Mouse (Mus musculus): ENCODE results near the gene Gm43738. TPM values are rescaled to one million over a fixed set of nuclear protein-coding genes. Genes with fewer than 3 reads are reported as not detected.

The Gm43738 gene
- not detected for polyA plus RNA-seq (2014; fragmentation: Illumina TruSeq; extraction: RNeasy Lipid Tissue Mini Kit (QIAGEN cat#74804); ENCODE audit: low read depth, low replicate concordance)

GRCm38 (mm10) chr3:89100811-89101210, at the start of gene Gm43738:
Gene Gm43738 (minus strand): TSS chr3:89101099.

DNA sequence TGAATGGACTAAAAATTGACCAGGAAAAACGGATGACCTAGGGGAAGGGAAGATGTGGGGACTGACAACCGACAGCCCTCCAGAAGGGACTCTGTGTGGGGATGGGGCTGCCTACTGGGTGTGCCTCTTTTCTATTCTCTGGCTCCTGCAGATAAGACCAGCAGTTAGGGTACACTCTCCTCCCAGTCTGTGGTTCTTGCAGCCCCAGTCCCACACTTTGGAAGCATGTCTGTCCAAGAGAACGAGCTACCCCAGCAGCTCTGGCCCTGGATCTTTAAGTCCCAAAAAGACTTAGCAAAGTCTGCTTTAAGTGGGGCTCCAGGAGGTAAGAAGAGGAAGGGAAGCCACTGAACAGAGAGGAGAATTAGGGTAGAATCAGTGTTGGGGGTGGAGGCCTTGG, 35.1 kb upstream of the Gm43738 start, which contains the start of gene Pklr:
Gene Pklr, plus strand, starts transcription at position 185 of the 400 bp plus-strand sequence.

DNA sequence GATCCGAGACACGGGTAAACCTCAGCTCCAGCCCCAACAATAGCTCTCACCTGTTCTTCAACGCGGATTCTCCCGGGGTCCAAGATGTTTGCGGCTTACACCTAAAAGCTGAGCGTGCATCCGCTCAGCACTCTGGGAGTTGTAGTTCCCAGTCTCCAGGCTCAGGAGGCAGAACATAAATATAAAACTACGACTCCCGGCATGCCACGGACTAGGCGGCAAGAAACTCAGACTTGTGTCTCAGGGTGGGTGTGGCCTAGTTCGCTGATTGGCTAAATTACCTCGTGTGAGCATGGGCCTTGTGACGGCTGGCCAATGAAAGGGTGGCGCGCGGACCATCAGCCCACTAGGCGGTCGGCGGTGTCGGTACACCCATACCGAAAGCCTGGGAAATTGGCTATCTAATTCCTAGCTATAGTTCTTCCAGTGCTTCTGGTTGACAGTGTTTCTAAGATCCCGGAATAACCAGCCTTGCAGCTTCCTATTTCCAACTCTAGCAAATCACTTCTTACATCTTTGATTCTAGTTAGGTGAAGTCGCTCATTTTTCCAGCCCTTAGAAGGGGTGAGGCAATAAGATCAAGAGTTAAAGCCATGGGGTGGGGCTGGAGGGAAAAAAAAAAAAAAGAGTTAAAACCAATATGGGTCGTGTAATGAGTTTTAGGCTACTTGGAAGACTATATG, 1.1 kb upstream of the Gm43738 start, which contains the start of gene Fdps:
Gene Fdps, minus strand, starts transcription at position 148 of the 683 bp plus-strand sequence.

GRCm38 (mm10) chr3:89093175-89093574, 7.7 kb downstream of the Gm43738 start, which contains the start of gene Rusc1:
Gene Rusc1 (minus strand): TSS chr3:89093311.

Other genes with a start within 250 kb of the Gm43738 start
- 0.54 TPM for gene Msto1, start 187.1 kb downstream of the Gm43738 start, polyA plus RNA-seq (2014; fragmentation: Illumina TruSeq; extraction: RNeasy Lipid Tissue Mini Kit (QIAGEN cat#74804); ENCODE audit: low read depth, low replicate concordance)
- 52.7 TPM for gene Ash1l, start 150.5 kb downstream of the Gm43738 start, polyA plus RNA-seq (2014; fragmentation: Illumina TruSeq; extraction: RNeasy Lipid Tissue Mini Kit (QIAGEN cat#74804); ENCODE audit: low read depth, low replicate concordance)
- 86.3 TPM for gene Dap3, start 149.9 kb downstream of the Gm43738 start, polyA plus RNA-seq (2014; fragmentation: Illumina TruSeq; extraction: RNeasy Lipid Tissue Mini Kit (QIAGEN cat#74804); ENCODE audit: low read depth, low replicate concordance)
- gene Rusc1, start 7.8 kb downstream of the Gm43738 start, polyA plus RNA-seq (2014; fragmentation: Illumina TruSeq; extraction: RNeasy Lipid Tissue Mini Kit (QIAGEN cat#74804); ENCODE audit: low read depth, low replicate concordance): 8.9 TPM
- 20.9 TPM for gene Fdps, start 860 bp upstream of the Gm43738 start, polyA plus RNA-seq (2014; fragmentation: Illumina TruSeq; extraction: RNeasy Lipid Tissue Mini Kit (QIAGEN cat#74804); ENCODE audit: low read depth, low replicate concordance)
- 22.4 TPM for gene Pklr, start 35.0 kb upstream of the Gm43738 start, polyA plus RNA-seq (2014; fragmentation: Illumina TruSeq; extraction: RNeasy Lipid Tissue Mini Kit (QIAGEN cat#74804); ENCODE audit: low read depth, low replicate concordance)
- gene Hcn3, start 59.1 kb upstream of the Gm43738 start, polyA plus RNA-seq (2014; fragmentation: Illumina TruSeq; extraction: RNeasy Lipid Tissue Mini Kit (QIAGEN cat#74804); ENCODE audit: low read depth, low replicate concordance): not detected
- gene Clk2, start 63.7 kb upstream of the Gm43738 start, polyA plus RNA-seq (2014; fragmentation: Illumina TruSeq; extraction: RNeasy Lipid Tissue Mini Kit (QIAGEN cat#74804); ENCODE audit: low read depth, low replicate concordance): 19.0 TPM
- gene Scamp3, start 76.4 kb upstream of the Gm43738 start, polyA plus RNA-seq (2014; fragmentation: Illumina TruSeq; extraction: RNeasy Lipid Tissue Mini Kit (QIAGEN cat#74804); ENCODE audit: low read depth, low replicate concordance): 10.6 TPM
- 0.76 TPM for gene Fam189b, start 82.0 kb upstream of the Gm43738 start, polyA plus RNA-seq (2014; fragmentation: Illumina TruSeq; extraction: RNeasy Lipid Tissue Mini Kit (QIAGEN cat#74804); ENCODE audit: low read depth, low replicate concordance)
- gene Gba, start 101.8 kb upstream of the Gm43738 start, polyA plus RNA-seq (2014; fragmentation: Illumina TruSeq; extraction: RNeasy Lipid Tissue Mini Kit (QIAGEN cat#74804); ENCODE audit: low read depth, low replicate concordance): 16.0 TPM
- gene Thbs3, start 114.1 kb upstream of the Gm43738 start, polyA plus RNA-seq (2014; fragmentation: Illumina TruSeq; extraction: RNeasy Lipid Tissue Mini Kit (QIAGEN cat#74804); ENCODE audit: low read depth, low replicate concordance): 1.5 TPM
- gene Mtx1, start 126.0 kb upstream of the Gm43738 start, polyA plus RNA-seq (2014; fragmentation: Illumina TruSeq; extraction: RNeasy Lipid Tissue Mini Kit (QIAGEN cat#74804); ENCODE audit: low read depth, low replicate concordance): 29.7 TPM
- gene Muc1, start 128.0 kb upstream of the Gm43738 start, polyA plus RNA-seq (2014; fragmentation: Illumina TruSeq; extraction: RNeasy Lipid Tissue Mini Kit (QIAGEN cat#74804); ENCODE audit: low read depth, low replicate concordance): 5.0 TPM
- 24.4 TPM for gene Krtcap2, start 144.9 kb upstream of the Gm43738 start, polyA plus RNA-seq (2014; fragmentation: Illumina TruSeq; extraction: RNeasy Lipid Tissue Mini Kit (QIAGEN cat#74804); ENCODE audit: low read depth, low replicate concordance)
- gene Trim46, start 145.2 kb upstream of the Gm43738 start, polyA plus RNA-seq (2014; fragmentation: Illumina TruSeq; extraction: RNeasy Lipid Tissue Mini Kit (QIAGEN cat#74804); ENCODE audit: low read depth, low replicate concordance): 0.19 TPM
- not detected for gene Dpm3, start 158.3 kb upstream of the Gm43738 start, polyA plus RNA-seq (2014; fragmentation: Illumina TruSeq; extraction: RNeasy Lipid Tissue Mini Kit (QIAGEN cat#74804); ENCODE audit: low read depth, low replicate concordance)
- gene Slc50a1, start 169.5 kb upstream of the Gm43738 start, polyA plus RNA-seq (2014; fragmentation: Illumina TruSeq; extraction: RNeasy Lipid Tissue Mini Kit (QIAGEN cat#74804); ENCODE audit: low read depth, low replicate concordance): 38.2 TPM
- 20.5 TPM for gene Efna1, start 180.0 kb upstream of the Gm43738 start, polyA plus RNA-seq (2014; fragmentation: Illumina TruSeq; extraction: RNeasy Lipid Tissue Mini Kit (QIAGEN cat#74804); ENCODE audit: low read depth, low replicate concordance)
- not detected for gene Efna3, start 221.9 kb upstream of the Gm43738 start, polyA plus RNA-seq (2014; fragmentation: Illumina TruSeq; extraction: RNeasy Lipid Tissue Mini Kit (QIAGEN cat#74804); ENCODE audit: low read depth, low replicate concordance)
- not detected for gene Efna4, start 236.9 kb upstream of the Gm43738 start, polyA plus RNA-seq (2014; fragmentation: Illumina TruSeq; extraction: RNeasy Lipid Tissue Mini Kit (QIAGEN cat#74804); ENCODE audit: low read depth, low replicate concordance)
- gene Adam15, start 248.9 kb upstream of the Gm43738 start, polyA plus RNA-seq (2014; fragmentation: Illumina TruSeq; extraction: RNeasy Lipid Tissue Mini Kit (QIAGEN cat#74804); ENCODE audit: low read depth, low replicate concordance): 14.9 TPM

Data from sigmoid colon, adult 10 weeks (tissue).